8 mouse cellular contexts compared by ENCODE assay signal in genomic region chr13:74316789-74317169, GRCm38 (mm10). TPM values are rescaled to one million over a fixed set of nuclear protein-coding genes. Genes with fewer than 3 reads are reported as not detected.
DNase-seq lines count a peak whose midpoint lies in the region; ATAC-seq and TF ChIP-seq lines count a peak whose summit lies in the region.

No protein-coding gene starts in this region.

- no peak for TF ChIP-seq CTCF in spleen, adult 2 months (IDR thresholded peaks at IDR 0.05; ENCODE audit: extremely low read depth, insufficient read depth, insufficient read length, insufficient replicate concordance)

- no peak for TF ChIP-seq POLR2A in spleen, adult 2 months (IDR thresholded peaks at IDR 0.05; ENCODE audit: low read depth, low read length)

- H3K27me3 ChIP-seq in spleen, adult 2 months (ENCODE audit: control insufficient read depth, insufficient read depth, low read length) = no peaks in the 10 kb centered on the region
- H3K27me3 ChIP-seq in limb, embryonic 15.5 days = no peaks in the 10 kb centered on the region
- H3K27me3 ChIP-seq in stomach, embryonic 16.5 days (ENCODE audit: control insufficient read depth, insufficient read depth, low read length) = no peaks in the 10 kb centered on the region

- H3K4me1 ChIP-seq in spleen, adult 2 months (ENCODE audit: control insufficient read depth, insufficient read depth, insufficient read length) = peaks cover 2% of the 10 kb centered on the region; the same call in 1 of the 2 replicates
- peaks cover 8% of the 10 kb centered on the region; the same call in 1 of the 2 replicates for H3K4me1 ChIP-seq in limb, embryonic 15.5 days
- peaks cover 8% of the 10 kb centered on the region for H3K4me1 ChIP-seq in stomach, embryonic 16.5 days (ENCODE audit: control insufficient read depth, insufficient read depth, low read length)

- H3K4me2 ChIP-seq in limb, embryonic 15.5 days = peak overlapping the region; percentile 66
- H3K4me2 ChIP-seq in stomach, embryonic 16.5 days (ENCODE audit: low read depth, low read length) = peak overlapping the region; percentile 74

- peak overlapping the region; percentile 64 for H3K27ac ChIP-seq in spleen, adult 2 months (ENCODE audit: insufficient read depth, low read length)
- H3K27ac ChIP-seq in limb, embryonic 15.5 days = peak overlapping the region; percentile 81
- peak overlapping the region; percentile 78 for H3K27ac ChIP-seq in stomach, embryonic 16.5 days (ENCODE audit: low read length)

- H3K4me3 ChIP-seq in spleen, adult 2 months (ENCODE audit: extremely low read depth, insufficient read depth, insufficient read length) = peak overlapping the region; percentile 88
- peak overlapping the region; percentile 96 for H3K4me3 ChIP-seq in limb, embryonic 15.5 days
- peak overlapping the region; percentile 77 for H3K4me3 ChIP-seq in stomach, embryonic 16.5 days (replicated peaks; ENCODE audit: low read length)

- peak; percentile 36 to 41 for DNase-seq in adrenal gland, postnatal 36 days
- no peak for DNase-seq in adrenal gland, postnatal 14 days
- DNase-seq in spleen, adult 2 months (ENCODE audit: low read depth in 1 of 2, low spot score in 2 of 2) = no peak
- DNase-seq in spleen, postnatal 14 days (ENCODE audit: low spot score in 2 of 2) = no peak
- no peak for DNase-seq in right cerebral cortex, postnatal 4 days

- WGBS in spleen, adult 2 months = under 1% methylated on average over 15 of the region's 15 CpGs
- 3% methylated on average over 15 of the region's 15 CpGs for WGBS in limb, embryonic 15.5 days
- WGBS in stomach, embryonic 16.5 days = under 1% methylated on average over 15 of the region's 15 CpGs

- H3K36me3 ChIP-seq in spleen, adult 2 months (ENCODE audit: control insufficient read depth, insufficient read depth, low read length) = peaks cover 7% of the 10 kb centered on the region; the same call in 1 of the 2 replicates
- peaks cover 16% of the 10 kb centered on the region for H3K36me3 ChIP-seq in limb, embryonic 15.5 days
- peaks cover 4% of the 10 kb centered on the region; the same call in 1 of the 2 replicates for H3K36me3 ChIP-seq in stomach, embryonic 16.5 days (ENCODE audit: control insufficient read depth, insufficient read depth, low read length)

- H3K9me3 ChIP-seq in limb, embryonic 15.5 days = no peaks in the 10 kb centered on the region
- no peaks in the 10 kb centered on the region for H3K9me3 ChIP-seq in stomach, embryonic 16.5 days (replicated peaks; ENCODE audit: control insufficient read depth, low read length)

- ATAC-seq in limb, embryonic 15.5 days (ENCODE audit: insufficient number of reproducible peaks, low FRiP score, low TSS enrichment, low read depth) = no peak
- no peak; the same call in none of the 2 replicates for ATAC-seq in stomach, embryonic 16.5 days (ENCODE audit: insufficient read depth, low FRiP score)
- no peak for ATAC-seq in CD4-positive, CD25-positive, alpha-beta regulatory T cell, adult 4 months

- peak overlapping the region; percentile 83 for H3K9ac ChIP-seq in limb, embryonic 15.5 days
- peak overlapping the region; percentile 80 for H3K9ac ChIP-seq in stomach, embryonic 16.5 days (ENCODE audit: low read length)

RNA-seq across cellular contexts. Expression of gene Pdcd6, which starts 0.6 kb away (rescaled TPM):
- total RNA-seq in adrenal gland, postnatal 36 days (2021) = 100 to 1,000 TPM; 133 to 173 TPM
- 127 and 129 TPM in 2 replicates for total RNA-seq in adrenal gland, postnatal 14 days (2021)
- 43.3 and 50.7 TPM in 2 replicates for polyA plus RNA-seq in spleen, adult 2 months (2012; rRNA removed)
- polyA plus RNA-seq in limb, embryonic 15.5 days (2015; fragmentation: Nextera tagmentation; extraction: Ambion mirVana) = 157 and 158 TPM in 2 replicates
- 153 and 164 TPM in 2 replicates for polyA plus RNA-seq in stomach, embryonic 16.5 days (2015; fragmentation: Nextera tagmentation; extraction: Ambion mirVana)
- polyA plus RNA-seq in CD4-positive, CD25-positive, alpha-beta regulatory T cell, adult 4 months (2017; shearing (Covaris generic)) = 100 to 1,000 TPM; 172 to 177 TPM

RNA-seq across cellular contexts. Expression of gene Ahrr, which starts 24.6 kb away (rescaled TPM):
- 1 to 10 TPM in 1 of 2 experiments, under 1 TPM in 1; 0.89 to 1.3 TPM for total RNA-seq in adrenal gland, postnatal 36 days (2021)
- 0.70 and 1.2 TPM in 2 replicates for total RNA-seq in adrenal gland, postnatal 14 days (2021)
- 0.41 and 1.0 TPM in 2 replicates for polyA plus RNA-seq in spleen, adult 2 months (2012; rRNA removed)
- polyA plus RNA-seq in limb, embryonic 15.5 days (2015; fragmentation: Nextera tagmentation; extraction: Ambion mirVana) = 3.9 and 4.0 TPM in 2 replicates
- 0.28 and 0.72 TPM in 2 replicates for polyA plus RNA-seq in stomach, embryonic 16.5 days (2015; fragmentation: Nextera tagmentation; extraction: Ambion mirVana)
- under 1 TPM; 0.15 to 0.16 TPM for polyA plus RNA-seq in CD4-positive, CD25-positive, alpha-beta regulatory T cell, adult 4 months (2017; shearing (Covaris generic))

RNA-seq across cellular contexts. Expression of gene Sdha, which starts 33.3 kb away (rescaled TPM):
- total RNA-seq in adrenal gland, postnatal 36 days (2021) = 100 to 1,000 TPM; 611 to 702 TPM
- 906 and 913 TPM in 2 replicates for total RNA-seq in adrenal gland, postnatal 14 days (2021)
- polyA plus RNA-seq in spleen, adult 2 months (2012; rRNA removed) = 49.8 and 69.0 TPM in 2 replicates
- 217 and 241 TPM in 2 replicates for polyA plus RNA-seq in limb, embryonic 15.5 days (2015; fragmentation: Nextera tagmentation; extraction: Ambion mirVana)
- 273 and 292 TPM in 2 replicates for polyA plus RNA-seq in stomach, embryonic 16.5 days (2015; fragmentation: Nextera tagmentation; extraction: Ambion mirVana)
- 100 to 1,000 TPM; 301 to 394 TPM for polyA plus RNA-seq in CD4-positive, CD25-positive, alpha-beta regulatory T cell, adult 4 months (2017; shearing (Covaris generic))

RNA-seq across cellular contexts. Expression of gene Ccdc127, which starts 33.3 kb away (rescaled TPM):
- total RNA-seq in adrenal gland, postnatal 36 days (2021) = 10 to 100 TPM; 58.0 to 58.1 TPM
- total RNA-seq in adrenal gland, postnatal 14 days (2021) = 51.2 and 51.6 TPM in 2 replicates
- 0.97 and 1.2 TPM in 2 replicates for polyA plus RNA-seq in spleen, adult 2 months (2012; rRNA removed)
- 63.9 and 67.0 TPM in 2 replicates for polyA plus RNA-seq in limb, embryonic 15.5 days (2015; fragmentation: Nextera tagmentation; extraction: Ambion mirVana)
- polyA plus RNA-seq in stomach, embryonic 16.5 days (2015; fragmentation: Nextera tagmentation; extraction: Ambion mirVana) = 53.2 and 60.8 TPM in 2 replicates
- 10 to 100 TPM; 32.2 to 34.5 TPM for polyA plus RNA-seq in CD4-positive, CD25-positive, alpha-beta regulatory T cell, adult 4 months (2017; shearing (Covaris generic))

RNA-seq across cellular contexts. Expression of gene Lrrc14b, which starts 47.0 kb away (rescaled TPM):
- total RNA-seq in adrenal gland, postnatal 36 days (2021) = under 1 TPM; 0.23 to 0.36 TPM
- total RNA-seq in adrenal gland, postnatal 14 days (2021) = 0.15 and 0.19 TPM in 2 replicates
- 0.07 TPM in 1 of 2 replicates, not detected in the other for polyA plus RNA-seq in spleen, adult 2 months (2012; rRNA removed)
- 0.10 TPM in 1 of 2 replicates, not detected in the other for polyA plus RNA-seq in limb, embryonic 15.5 days (2015; fragmentation: Nextera tagmentation; extraction: Ambion mirVana)
- not detected in 2 replicates for polyA plus RNA-seq in stomach, embryonic 16.5 days (2015; fragmentation: Nextera tagmentation; extraction: Ambion mirVana)
- not detected for polyA plus RNA-seq in CD4-positive, CD25-positive, alpha-beta regulatory T cell, adult 4 months (2017; shearing (Covaris generic))

Comparison
In these comparisons a context has a peak if more than half of its experiments do, and no peak if none do; other contexts are left out.
1. DNase-seq: peak in adrenal gland, postnatal 36 days (2 of 2); none in adrenal gland, postnatal 14 days (single experiment), spleen, adult 2 months (0 of 2), spleen, postnatal 14 days (0 of 2) and right cerebral cortex, postnatal 4 days (single experiment).
2. Peak in every context shown above with its lines, with median percentiles within 50 percentile points of each other: H3K27ac ChIP-seq and H3K4me3 ChIP-seq.